Mouse (Mus musculus) hindbrain, embryonic 16.5 days (tissue): ENCODE results near the gene Klrg2. TPM values are rescaled to one million over a fixed set of nuclear protein-coding genes. Genes with fewer than 3 reads are reported as not detected.

ENCODE experiments used
- ATAC-seq: fragments of 200-750 bp; cut with Nextera tagmentation; 2 replicates; pipeline ENCODE4 v1.8.0; 2017; ENCODE audit warnings: moderate TSS enrichment, moderate library complexity
- H3K27ac ChIP-seq: fragments of 300-500 bp; sonication (generic); 2 replicates; pipeline ENCODE4 v1.5.1; 2014; ENCODE audit warnings: low read depth, mild to moderate bottlenecking, control low read depth, low read length, moderate library complexity
- H3K27me3 ChIP-seq: fragments of 300-500 bp; sonication (generic); replicated peaks from 2 replicates; pipeline ENCODE4 v1.6.1; 2014; ENCODE audit warnings: low read length; ENCODE audit not compliant: control insufficient read depth, insufficient read depth
- H3K36me3 ChIP-seq: fragments of 300-500 bp; sonication (generic); 2 replicates; pipeline ENCODE4 v1.6.1; 2014; ENCODE audit warnings: mild to moderate bottlenecking, low read length, moderate library complexity, mixed read lengths; ENCODE audit not compliant: control insufficient read depth, insufficient read depth
- H3K4me1 ChIP-seq: fragments of 300-500 bp; sonication (generic); 2 replicates; pipeline ENCODE4 v1.6.1; 2014; ENCODE audit warnings: low read depth, low read length; ENCODE audit not compliant: control insufficient read depth, insufficient read depth
- H3K4me2 ChIP-seq: fragments of 300-500 bp; sonication (generic); 2 replicates; pipeline ENCODE4 v1.6.1; 2014; ENCODE audit warnings: mild to moderate bottlenecking, low read length, control low read depth, moderate library complexity
- H3K4me3 ChIP-seq: fragments of 300-500 bp; sonication (generic); 2 replicates; pipeline ENCODE4 v1.5.1; 2014; ENCODE audit warnings: mild to moderate bottlenecking, low read length, control low read depth, moderate library complexity
- H3K9ac ChIP-seq: fragments of 300-500 bp; sonication (generic); 2 replicates; pipeline ENCODE4 v1.6.1; 2014; ENCODE audit warnings: low read depth, mild to moderate bottlenecking, control low read depth, low read length, moderate library complexity
- H3K9me3 ChIP-seq: fragments of 300-500 bp; sonication (generic); 2 replicates; pipeline ENCODE4 v1.6.1; 2014; ENCODE audit warnings: mild to moderate bottlenecking, low read length, moderate library complexity; ENCODE audit not compliant: control insufficient read depth
- WGBS: fragments of 180-500 bp; shearing (Covaris S2); extraction: QIAGEN DNeasy Blood & Tissue Kit; methylation state at CpG from one replicate; pipeline ENCODE4 v1.1.7; 2014; 5-methylcytosine and 5-hydroxymethylcytosine counted together
- polyA plus RNA-seq: library from polyadenylated mRNA; unstranded; fragments of >200 nt; fragmentation: Nextera tagmentation; extraction: Ambion mirVana; gene quantifications from 2 replicates; pipeline ENCODE4 v1.2.1, GENCODE M21; 2015

The Klrg2 gene
- polyA plus RNA-seq, 1 experiment from 2014 or later, result 0.15 TPM

- Histone ChIP-seq H3K4me1 (no peaks in the 10 kb centered on the region), H3K4me3 (no peak overlapping the region), H3K9me3 (peaks cover 10% of the 10 kb centered on the region), H3K9ac (no peak overlapping the region), H3K27ac (no peak overlapping the region), H3K4me2 (no peak overlapping the region), H3K36me3 (peaks cover 20% of the 10 kb centered on the region), H3K27me3 (no peaks in the 10 kb centered on the region)
- 76% methylated on average over 1 of the region's 1 CpGs for WGBS
- ATAC-seq, result no peak
These were observed 14.6 kb downstream of the Klrg2 start for GRCm38 (mm10) chr6:38622406-38622805.

GRCm38 (mm10) chr6:38609892-38610291, 27.1 kb downstream of the Klrg2 start:
- no peak overlapping the region for H3K27ac ChIP-seq
- H3K4me2 ChIP-seq, result no peak overlapping the region
- WGBS, result 65% methylated on average over 2 of the region's 2 CpGs
- peaks cover 10% of the 10 kb centered on the region for H3K36me3 ChIP-seq
- no peak for ATAC-seq
- no peaks in the 10 kb centered on the region for H3K4me1 ChIP-seq
- H3K27me3 ChIP-seq, result no peaks in the 10 kb centered on the region
- H3K4me3 ChIP-seq, result no peak overlapping the region
- no peak overlapping the region for H3K9ac ChIP-seq
- H3K9me3 ChIP-seq, result no peaks in the 10 kb centered on the region

- WGBS, result 92% methylated on average over 4 of the region's 4 CpGs
- Histone ChIP-seq H3K36me3 (peaks cover 14% of the 10 kb centered on the region), H3K4me2 (no peak overlapping the region)
These were observed 39.6 kb downstream of the Klrg2 start for GRCm38 (mm10) chr6:38597481-38597880.

GRCm38 (mm10) chr6:38581711-38582110, 55.3 kb downstream of the Klrg2 start:
- no peak overlapping the region for H3K4me3 ChIP-seq
- no peaks in the 10 kb centered on the region for H3K4me1 ChIP-seq
- no peaks in the 10 kb centered on the region for H3K27me3 ChIP-seq
- ATAC-seq, result no peak
- H3K9ac ChIP-seq, result no peak overlapping the region
- no peak overlapping the region for H3K27ac ChIP-seq
- peaks cover 9% of the 10 kb centered on the region; the same call in 1 of the 2 replicates for H3K36me3 ChIP-seq
- 95% methylated on average over 3 of the region's 3 CpGs for WGBS
- H3K4me2 ChIP-seq, result no peak overlapping the region
- no peaks in the 10 kb centered on the region for H3K9me3 ChIP-seq

More at GRCm38 (mm10) chr6:38597481-38597880, 39.6 kb downstream of the Klrg2 start:
- no peaks in the 10 kb centered on the region for H3K4me1 ChIP-seq
- H3K27me3 ChIP-seq, result no peaks in the 10 kb centered on the region
- ATAC-seq, result no peak
- H3K9ac ChIP-seq, result no peak overlapping the region
- no peak overlapping the region for H3K27ac ChIP-seq
- H3K9me3 ChIP-seq, result no peaks in the 10 kb centered on the region
- no peak overlapping the region for H3K4me3 ChIP-seq

GRCm38 (mm10) chr6:38580112-38580857, 56.8 kb downstream of the Klrg2 start:
- no peaks in the 10 kb centered on the region for H3K9me3 ChIP-seq
- no peaks in the 10 kb centered on the region for H3K4me1 ChIP-seq
- WGBS, result 97% methylated on average over 3 of the region's 3 CpGs
- no peak overlapping the region for H3K9ac ChIP-seq
- H3K4me2 ChIP-seq, result no peak overlapping the region
- no peak overlapping the region for H3K27ac ChIP-seq
- no peaks in the 10 kb centered on the region for H3K27me3 ChIP-seq
- 0 out of 2 replicates have a peak, but pooled peaks cover 3% of the 10 kb centered on the region for H3K36me3 ChIP-seq
- no peak for ATAC-seq
- no peak overlapping the region for H3K4me3 ChIP-seq

GRCm38 (mm10) chr6:38576096-38576495, 60.9 kb downstream of the Klrg2 start:
- H3K4me1 ChIP-seq, result no peaks in the 10 kb centered on the region
- H3K27ac ChIP-seq, result no peak overlapping the region
- no peak for ATAC-seq
- H3K9me3 ChIP-seq, result no peaks in the 10 kb centered on the region
- 93% methylated on average over 2 of the region's 2 CpGs for WGBS
- no peak overlapping the region for H3K4me2 ChIP-seq
- no peaks in the 10 kb centered on the region for H3K27me3 ChIP-seq
- H3K4me3 ChIP-seq, result no peak overlapping the region
- H3K9ac ChIP-seq, result no peak overlapping the region
- 0 out of 2 replicates have a peak, but pooled peaks cover 2% of the 10 kb centered on the region for H3K36me3 ChIP-seq

Other genes starting within 250 kb of the Klrg2 start
- 14.6 and 16.3 TPM in 2 replicates for gene Ubn2, start 203.3 kb downstream of the Klrg2 start, polyA plus RNA-seq
- gene Fmc1, start 103.7 kb downstream of the Klrg2 start, polyA plus RNA-seq, result 183 and 225 TPM in 2 replicates
- 31.9 and 33.5 TPM in 2 replicates for gene Luc7l2, start 85.9 kb downstream of the Klrg2 start, polyA plus RNA-seq
- gene Clec2l, start 25.8 kb upstream of the Klrg2 start, polyA plus RNA-seq, result 27.4 and 28.2 TPM in 2 replicates
- gene Tbxas1, start 238.2 kb upstream of the Klrg2 start, polyA plus RNA-seq, result 2.0 and 2.9 TPM in 2 replicates
- gene Hipk2, start 238.9 kb upstream of the Klrg2 start, polyA plus RNA-seq, result 30.3 and 33.5 TPM in 2 replicates